Mouse (Mus musculus): ENCODE measurements around the gene Gm15091. TPM values are rescaled to one million over a fixed set of nuclear protein-coding genes. Genes with fewer than 3 reads are reported as not detected.
"Not testable (repeated sequence)": the region's sequence is repeated elsewhere in the genome, so short reads cannot be mapped to it uniquely, and the experiment has no call there.

Gene Gm15091
- total RNA-seq (2021): not detected
- not detected in 2 replicates for polyA plus RNA-seq (2012; rRNA removed)
- long read RNA-seq: 0 reads

DNA sequence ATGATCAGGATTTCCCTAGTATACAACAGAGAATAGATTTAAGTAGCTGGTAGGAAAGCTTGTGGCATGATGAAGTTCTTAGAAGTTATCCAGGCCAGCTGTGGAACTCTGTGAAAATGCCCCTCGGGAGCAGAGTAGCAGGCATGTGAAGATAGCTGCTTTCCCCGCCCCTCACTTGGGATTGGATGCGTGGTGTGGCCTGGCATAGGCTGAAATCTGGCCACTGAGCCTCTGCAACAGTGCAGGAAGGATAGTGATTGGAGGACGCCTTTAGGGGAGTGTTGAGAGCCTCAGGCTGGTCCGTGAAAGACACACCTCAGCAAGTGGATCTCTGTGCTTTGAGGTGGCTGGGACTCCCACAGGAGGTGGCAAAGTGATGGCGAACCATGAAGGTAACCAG lies at the start of gene Gm15091:
Gm15091 (plus strand) TSS at position 301 of the 400 bp plus-strand sequence.
- H3K4me1 ChIP-seq (ENCODE audit: control insufficient read depth, insufficient read depth, low read length); H3K36me3 ChIP-seq (ENCODE audit: control insufficient read depth, insufficient read depth, low read length); DNase-seq; H3K9ac ChIP-seq (ENCODE audit: low read depth, low read length); H3K27me3 ChIP-seq (ENCODE audit: control insufficient read depth, insufficient read depth, low read length); H3K4me3 ChIP-seq; H3K79me2 ChIP-seq (replicated peaks; ENCODE audit: control insufficient read depth, insufficient read depth, low read length); intact Hi-C loops (cut with DNase I); H3K27ac ChIP-seq: not testable (repeated sequence)
- WGBS: 62% methylated on average over 5 of the region's 6 CpGs

Other genes with a start within 250 kb of the Gm15091 start
- not detected for gene Gm15097, start 157.2 kb upstream of the Gm15091 start, total RNA-seq (2021)
- not detected in 2 replicates for gene Gm15097, start 157.2 kb upstream of the Gm15091 start, polyA plus RNA-seq (2012; rRNA removed)

Measured in heart, adult 2 months (tissue).